Mouse (Mus musculus) ovary, postnatal 10 days (tissue): ENCODE data around the gene Gstt1.

ENCODE experiments used
- DNase-seq: peaks from one replicate; pipeline ENCODE4 v3.0.0; 2022; ENCODE audit warnings: low spot score

Gene Gstt1

GRCm38 (mm10) chr10:75763682-75764518 lies 34.5 kb downstream of the Gstt1 start, which contains the start of gene Cabin1:
Gene Cabin1 (minus strand): TSS chr10:75764341.
- DNase-seq: peak; percentile 95

- DNase-seq: no peak
Observed at GRCm38 (mm10) chr10:75762413-75762812, 36.0 kb downstream of the Gstt1 start.

GRCm38 (mm10) chr10:75760311-75760710 lies 38.1 kb downstream of the Gstt1 start:
- DNase-seq: no peak

- DNase-seq: no peak
Observed at GRCm38 (mm10) chr10:75756719-75757118, 41.7 kb downstream of the Gstt1 start.

GRCm38 (mm10) chr10:75744017-75744416 lies 54.4 kb downstream of the Gstt1 start:
- peak; percentile 72 for DNase-seq

DNA sequence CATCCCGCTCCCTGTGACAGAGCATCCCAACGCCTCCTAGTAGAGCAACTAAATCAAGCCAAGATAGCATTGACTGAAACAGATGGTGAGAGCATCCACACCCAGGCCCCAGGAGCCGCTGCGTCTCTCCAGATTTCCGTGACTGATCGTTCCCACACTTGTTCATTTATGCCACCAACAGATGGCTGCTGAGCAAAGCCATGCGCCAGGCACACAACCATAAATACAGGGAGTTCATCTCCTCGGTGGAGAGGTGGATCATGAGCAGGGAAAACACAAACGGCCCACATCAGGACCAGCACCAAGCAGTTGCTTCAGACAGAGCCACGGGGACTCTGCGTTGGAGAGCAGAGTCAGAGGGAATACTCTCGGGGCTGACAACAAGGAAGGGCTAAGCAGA lies 55.0 kb downstream of the Gstt1 start:
- DNase-seq: no peak

DNA sequence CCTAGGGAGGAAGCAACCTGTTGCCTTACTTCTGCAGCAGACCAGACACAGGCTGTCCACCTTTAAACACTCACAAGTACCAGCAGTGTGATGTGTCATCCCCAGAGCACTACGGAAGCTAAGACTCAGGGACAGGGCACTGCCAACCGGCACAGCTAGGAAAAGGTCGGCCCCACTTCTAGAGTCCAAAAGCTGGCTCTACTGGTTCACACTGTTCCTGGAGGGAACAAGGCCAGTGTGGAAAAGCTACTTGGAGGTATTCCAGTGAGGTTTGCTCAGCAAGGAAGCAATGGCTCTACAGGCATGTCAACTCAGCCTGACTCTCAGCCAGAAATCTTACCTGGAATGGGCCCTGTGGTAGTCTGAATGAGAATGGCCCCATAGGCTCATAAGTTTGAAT lies 57.5 kb downstream of the Gstt1 start:
- no peak for DNase-seq
